In genomic region chr6:97048403-97048802, GRCm38 (mm10) we compare ENCODE assay signal across 37 mouse cellular contexts. TPM values are rescaled to one million over a fixed set of nuclear protein-coding genes. Genes with fewer than 3 reads are reported as not detected.
DNase-seq lines count a peak whose midpoint lies in the region; ATAC-seq and TF ChIP-seq lines count a peak whose summit lies in the region.
"Had no signal": no experiment of that assay in that cellular context is flagged by ENCODE, and none has a peak within 500 bp of the region (broad histone marks: within the 10 kb centered on the region; RNA-seq: fewer than 3 reads in every experiment).

No protein-coding gene starts in this region.

- dilution Hi-C loops in CH12.LX (cut with MboI; ENCODE audit: extremely low pct_ligation_motif_present, extremely low pct_unique_long_range_greater_than_20kb, low sequenced_read_pairs), result no loop called here

- H3K9ac ChIP-seq in embryonic facial prominence, embryonic 14.5 days (ENCODE audit: low read depth, low read length), result no peak overlapping the region
- no peak overlapping the region for H3K9ac ChIP-seq in CH12.LX (ENCODE audit: insufficient read depth, low read depth)
- H3K9ac ChIP-seq: embryonic facial prominence, embryonic 12.5 days; forebrain, embryonic 15.5 days; heart, embryonic 13.5 days; hindbrain, embryonic 14.5 days; limb, embryonic 13.5 days; liver, embryonic 12.5 days; neural tube, embryonic 12.5 days; stomach, embryonic 15.5 days had no signal

- TF ChIP-seq POLR2A in CH12.LX (IDR thresholded peaks at IDR 0.05; ENCODE audit: low read depth, low read length), result no peak

- in situ Hi-C loops in CH12.LX (cut with MboI; ENCODE audit: low pct_ligation_motif_present, low pct_unique_long_range_greater_than_20kb, low sequenced_read_pairs), result no loop called here

- 34% methylated on average over 4 of the region's 4 CpGs for WGBS in embryonic facial prominence, embryonic 14.5 days
- WGBS in embryonic facial prominence, embryonic 10.5 days, result 38% methylated on average over 4 of the region's 4 CpGs

- H3K4me1 ChIP-seq in embryonic facial prominence, embryonic 14.5 days (ENCODE audit: control insufficient read depth, insufficient read depth, low read length), result no peaks in the 10 kb centered on the region
- H3K4me1 ChIP-seq in embryonic facial prominence, embryonic 10.5 days, result peaks cover 4% of the 10 kb centered on the region; the same call in 1 of the 2 replicates
- H3K4me1 ChIP-seq in CH12.LX (ENCODE audit: control insufficient read depth in 1 of 2, insufficient read depth in 2 of 2), result peaks cover 2 to 28% of the 10 kb centered on the region in 2 experiments; a peak in 2 of 4 replicates
- H3K4me1 ChIP-seq: embryonic facial prominence, embryonic 12.5 days; forebrain, embryonic 15.5 days; heart, embryonic 13.5 days; liver, embryonic 12.5 days; stomach, embryonic 15.5 days had no signal

- DNase-seq in embryonic facial prominence, embryonic 14.5 days (ENCODE audit: low spot score), result peak; percentile 8
- DNase-seq in embryonic facial prominence, embryonic 10.5 days (ENCODE audit: low spot score), result no peak
- DNase-seq in CH12.LX (ENCODE audit: extremely low read depth) (peak; percentile 88), R1 (ENCODE audit: low read depth, low spot score) (peak; percentile 90)
- peak; percentile 6 for DNase-seq in splenic B cell, adult 2 months (ENCODE audit: low read depth, low spot score)
- DNase-seq in thymus, postnatal 4 days, result no peak
- DNase-seq in cerebellum, adult 8-10 months, result no peak
- DNase-seq: adrenal gland, postnatal 25 days; cerebellum, adult 18-20 months; cerebellum, postnatal 25 days; gastrocnemius, postnatal 36 days; heart, adult 2 months; heart, postnatal 10 days; kidney, adult 9 months; kidney, postnatal 36 days; lung, adult 18-20 months; lung, postnatal 10 days; right cerebral cortex, postnatal 14 days had no signal

- no peak overlapping the region for H3K4me3 ChIP-seq in embryonic facial prominence, embryonic 14.5 days (ENCODE audit: low read depth, low read length)
- H3K4me3 ChIP-seq in embryonic facial prominence, embryonic 10.5 days, result no peak overlapping the region
- no peak overlapping the region for H3K4me3 ChIP-seq in CH12.LX (replicated peaks in 1 of 3; ENCODE audit: low read depth in 2 of 3, low read length in 2 of 3, poor library complexity in 1 of 3)
- H3K4me3 ChIP-seq: embryonic facial prominence, embryonic 12.5 days; forebrain, embryonic 10.5 days; forebrain, embryonic 15.5 days; heart, adult 2 months; heart, embryonic 13.5 days; layer of hippocampus, adult 2 months; limb, embryonic 13.5 days; liver, embryonic 12.5 days; midbrain, embryonic 10.5 days; myocyte; neural tube, embryonic 12.5 days; stomach, embryonic 15.5 days had no signal

- no peak for TF ChIP-seq RAD21 in CH12.LX (IDR thresholded peaks at IDR 0.05; ENCODE audit: low read depth, low read length)

- H3K27me3 ChIP-seq in embryonic facial prominence, embryonic 14.5 days (replicated peaks; ENCODE audit: control insufficient read depth, insufficient read depth, low read length), result no peaks in the 10 kb centered on the region
- 0 out of 2 replicates have a peak, but pooled peaks cover 6% of the 10 kb centered on the region for H3K27me3 ChIP-seq in embryonic facial prominence, embryonic 10.5 days (replicated peaks; ENCODE audit: low read depth, poor library complexity, severe bottlenecking)
- H3K27me3 ChIP-seq in CH12.LX (replicated peaks), result peaks cover 80% of the 10 kb centered on the region
- no peaks in the 10 kb centered on the region for H3K27me3 ChIP-seq in splenic B cell, adult 2 months (ENCODE audit: control insufficient read depth, insufficient read depth, low read length, poor library complexity, severe bottlenecking)
- H3K27me3 ChIP-seq: forebrain, embryonic 15.5 days; neural tube, embryonic 12.5 days; stomach, embryonic 15.5 days had no signal

- no peaks in the 10 kb centered on the region for H3K36me3 ChIP-seq in embryonic facial prominence, embryonic 14.5 days (ENCODE audit: control insufficient read depth, insufficient read depth, low read length)
- no peaks in the 10 kb centered on the region for H3K36me3 ChIP-seq in embryonic facial prominence, embryonic 10.5 days (replicated peaks)
- no peaks in the 10 kb centered on the region for H3K36me3 ChIP-seq in CH12.LX (replicated peaks in 1 of 2; ENCODE audit: control insufficient read depth in 1 of 2, insufficient read depth in 1 of 2, low read length in 1 of 2)
- no peaks in the 10 kb centered on the region for H3K36me3 ChIP-seq in splenic B cell, adult 2 months (ENCODE audit: control insufficient read depth, insufficient read depth, low read length, poor library complexity, severe bottlenecking)
- H3K36me3 ChIP-seq: embryonic facial prominence, embryonic 12.5 days; forebrain, embryonic 10.5 days; forebrain, embryonic 15.5 days; G1E; heart, embryonic 13.5 days; limb, embryonic 13.5 days; liver, embryonic 12.5 days; midbrain, embryonic 10.5 days; neural tube, embryonic 12.5 days; stomach, embryonic 15.5 days had no signal

- peak; percentile 85 for TF ChIP-seq EP300 in CH12.LX (IDR thresholded peaks at IDR 0.05; ENCODE audit: low read length)

- H3K79me2 ChIP-seq in CH12.LX (replicated peaks; ENCODE audit: control insufficient read depth, extremely low read depth, insufficient read depth, poor library complexity, severe bottlenecking), result no peaks in the 10 kb centered on the region

- H3K9me3 ChIP-seq in embryonic facial prominence, embryonic 14.5 days (ENCODE audit: control insufficient read depth, low read length), result no peaks in the 10 kb centered on the region
- H3K9me3 ChIP-seq in embryonic facial prominence, embryonic 10.5 days, result no peaks in the 10 kb centered on the region
- no peaks in the 10 kb centered on the region for H3K9me3 ChIP-seq in CH12.LX (replicated peaks; ENCODE audit: low read length)
- H3K9me3 ChIP-seq: embryonic facial prominence, embryonic 12.5 days; forebrain, embryonic 10.5 days; forebrain, embryonic 15.5 days; heart, embryonic 13.5 days; limb, embryonic 13.5 days; liver, embryonic 12.5 days; midbrain, embryonic 10.5 days; neural tube, embryonic 12.5 days; stomach, embryonic 15.5 days had no signal

- no peak overlapping the region for H3K27ac ChIP-seq in embryonic facial prominence, embryonic 14.5 days (replicated peaks; ENCODE audit: low read depth, low read length)
- H3K27ac ChIP-seq in embryonic facial prominence, embryonic 10.5 days (replicated peaks), result no peak overlapping the region
- no peak overlapping the region for H3K27ac ChIP-seq in CH12.LX (ENCODE audit: insufficient read depth, low read depth)
- H3K27ac ChIP-seq: embryonic facial prominence, embryonic 12.5 days; forebrain, embryonic 10.5 days; forebrain, embryonic 15.5 days; heart, adult 2 months; heart, embryonic 13.5 days; hindbrain, embryonic 14.5 days; layer of hippocampus, adult 2 months; limb, embryonic 13.5 days; liver, embryonic 12.5 days; midbrain, embryonic 10.5 days; neural tube, embryonic 12.5 days; stomach, embryonic 15.5 days had no signal

- H3K4me2 ChIP-seq in embryonic facial prominence, embryonic 14.5 days (ENCODE audit: low read depth, low read length), result no peak overlapping the region
- no peak overlapping the region for H3K4me2 ChIP-seq in CH12.LX (ENCODE audit: insufficient read depth, low read depth, poor library complexity, severe bottlenecking)
- H3K4me2 ChIP-seq: embryonic facial prominence, embryonic 12.5 days; forebrain, embryonic 15.5 days; heart, embryonic 13.5 days; hindbrain, embryonic 14.5 days; limb, embryonic 13.5 days; liver, embryonic 12.5 days; neural tube, embryonic 12.5 days; stomach, embryonic 15.5 days had no signal

- ATAC-seq in embryonic facial prominence, embryonic 14.5 days (ENCODE audit: low read depth), result no peak
- ATAC-seq: forebrain, embryonic 15.5 days; intestine, postnatal 0 days; liver, embryonic 12.5 days; midbrain, embryonic 16.5 days; Patski had no signal

- TF ChIP-seq CTCF in CH12.LX (conservative IDR thresholded peaks at IDR 0.05 in 1 of 2, IDR thresholded peaks at IDR 0.05 in 1 of 2; ENCODE audit: low read depth in 2 of 2, low read length in 2 of 2), result no peak

TF ChIP-seq in CH12.LX, 34 proteins besides CTCF, POLR2A, EP300 and RAD21 (continues in another document):
- TF ChIP-seq CHD1 (IDR thresholded peaks at IDR 0.05; ENCODE audit: low read depth, low read length) (no peak), MEF2A (IDR thresholded peaks at IDR 0.05; ENCODE audit: borderline replicate concordance, low read depth, low read length) (peak; percentile 41; the same call in 1 of the 2 replicates), SMC3 (IDR thresholded peaks at IDR 0.05; ENCODE audit: low read depth, low read length) (no peak), ZMIZ1 (IDR thresholded peaks at IDR 0.05; ENCODE audit: low read depth, low read length) (no peak), MYC (IDR thresholded peaks at IDR 0.05; ENCODE audit: low read depth, low read length) (0 out of 2 replicates have a peak, but pooled peaks have one; percentile 35), ETS1 (conservative IDR thresholded peaks at IDR 0.05; ENCODE audit: low read depth, low read length) (peak; percentile 96), IRF4 (IDR thresholded peaks at IDR 0.05; ENCODE audit: low read depth, low read length) (peak; percentile 87), KAT2A (IDR thresholded peaks at IDR 0.05; ENCODE audit: insufficient replicate concordance, low read length) (0 out of 2 replicates have a peak, but pooled peaks have one; percentile 36), NRF1 (IDR thresholded peaks at IDR 0.05; ENCODE audit: low read depth, low read length) (no peak), E2F4 (IDR thresholded peaks at IDR 0.05; ENCODE audit: insufficient replicate concordance, low read depth, low read length) (no peak), TBP (conservative IDR thresholded peaks at IDR 0.05; ENCODE audit: low read depth, low read length) (no peak), USF1 (IDR thresholded peaks at IDR 0.05; ENCODE audit: low read depth, low read length) (no peak), SIN3A (IDR thresholded peaks at IDR 0.05; ENCODE audit: low read length) (peak; percentile 44; the same call in 1 of the 2 replicates), USF2 (conservative IDR thresholded peaks at IDR 0.05; ENCODE audit: low read depth, low read length) (peak; percentile 34; the same call in 1 of the 2 replicates), ZC3H11A (IDR thresholded peaks at IDR 0.05; ENCODE audit: low read depth, low read length) (no peak), JUN (IDR thresholded peaks at IDR 0.05; ENCODE audit: insufficient read depth, low read depth, low read length) (peak; percentile 50; the same call in 1 of the 2 replicates), TCF12 (IDR thresholded peaks at IDR 0.05; ENCODE audit: low read depth, low read length) (peak; percentile 99), MAX (IDR thresholded peaks at IDR 0.05; ENCODE audit: low read length) (peak; percentile 47; the same call in 1 of the 2 replicates)

RNA-seq across cellular contexts. Expression of gene Fam19a4, which starts 11.8 kb away (rescaled TPM):
- polyA plus RNA-seq in embryonic facial prominence, embryonic 14.5 days (2014; fragmentation: Nextera tagmentation; extraction: Ambion mirVana), result 1.4 and 1.9 TPM in 2 replicates
- 1.2 and 1.5 TPM in 2 replicates for polyA plus RNA-seq in embryonic facial prominence, embryonic 10.5 days (2016; fragmentation: Nextera tagmentation; extraction: Ambion mirVana)
- not detected in 2 replicates for total RNA-seq in CH12.LX (2012; rRNA removed)
- total RNA-seq in CH12.LX (2014; rRNA removed), result not detected in 2 replicates
- not detected in 2 replicates for polyA plus RNA-seq in CH12.LX (2012; ENCODE audit: insufficient read length, low read depth)
- total RNA-seq: heart, adult 2 months; heart, postnatal 10 days; hematopoietic stem cell, adult 5-6 weeks; layer of hippocampus, adult 2 months had no signal
- polyA plus RNA-seq: G1E; heart, adult 2 months; heart, embryonic 13.5 days; liver, embryonic 12.5 days; myocyte; Patski; small intestine, adult 2 months; urinary bladder, adult 2 months had no signal

Comparison
In these comparisons a context has a peak if more than half of its experiments do, and no peak if none do; other contexts are left out.
1. DNase-seq: peak in embryonic facial prominence, embryonic 14.5 days (single experiment), CH12.LX (single experiment), R1 (single experiment) and splenic B cell, adult 2 months (single experiment); none in embryonic facial prominence, embryonic 10.5 days (single experiment), thymus, postnatal 4 days (single experiment) and cerebellum, adult 8-10 months (single experiment).